Mouse (Mus musculus): ENCODE measurements around the gene Tns4.

- no peak for TF ChIP-seq POLR2A (IDR thresholded peaks at IDR 0.05; ENCODE audit: extremely low read depth, insufficient read depth, low read length)
- TF ChIP-seq CTCF (IDR thresholded peaks at IDR 0.05; ENCODE audit: extremely low read depth, insufficient read depth, low read length) = no peak
Measured at GRCm38 (mm10) chr11:99022384-99022933, 66.6 kb downstream of the Tns4 start.
